Mouse (Mus musculus): Measurements from ENCODE around the gene Nmt1.

The Nmt1 gene

DNA sequence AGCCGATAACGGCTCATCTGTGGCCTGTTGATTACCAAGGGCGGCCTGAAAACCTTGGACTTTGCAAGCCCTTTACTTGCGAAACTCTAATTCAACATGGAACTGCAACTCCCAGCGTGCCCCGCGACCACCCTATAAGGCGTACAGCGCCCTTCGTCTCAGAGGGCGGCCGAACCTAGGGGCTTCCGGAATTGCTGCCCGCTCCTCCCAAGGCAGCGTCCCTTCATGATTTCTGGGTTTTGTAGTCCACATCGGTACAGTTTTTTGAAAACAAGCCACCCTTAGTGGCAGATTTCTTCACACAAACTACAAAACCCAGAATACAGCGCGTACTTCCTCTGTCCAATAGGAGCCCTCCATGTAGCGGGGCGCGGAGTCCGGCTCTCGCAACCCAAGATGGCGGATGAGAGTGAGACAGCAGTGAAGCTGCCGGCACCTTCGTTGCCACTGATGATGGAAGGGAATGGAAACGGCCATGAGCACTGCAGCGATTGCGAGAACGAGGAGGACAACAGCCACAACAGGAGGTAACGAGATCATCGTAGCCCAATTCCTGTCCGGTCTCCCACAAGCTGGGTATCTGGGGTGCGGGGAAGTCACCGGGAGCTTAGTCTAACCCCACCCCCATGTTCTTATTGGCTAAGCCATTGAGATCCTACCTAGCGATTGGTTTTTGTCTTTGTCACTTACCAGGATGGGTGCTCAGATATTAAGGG is at the start of gene Nmt1, which contains the start of gene Dcakd:
Gene Nmt1, plus strand, starts transcription at position 15 of the 716 bp plus-strand sequence.
Gene Dcakd, minus strand, starts transcription at position 158 of the 716 bp plus-strand sequence.
- peak; percentile 97 for DNase-seq

GRCm38 (mm10) chr11:102981151-102981890 is 46.7 kb upstream of the Nmt1 start:
- no peak for DNase-seq

- no peak for DNase-seq
Observed at GRCm38 (mm10) chr11:102984086-102984485, 43.9 kb upstream of the Nmt1 start.

- DNase-seq = no peak
Observed at GRCm38 (mm10) chr11:102984615-102985014, 43.4 kb upstream of the Nmt1 start.

DNA sequence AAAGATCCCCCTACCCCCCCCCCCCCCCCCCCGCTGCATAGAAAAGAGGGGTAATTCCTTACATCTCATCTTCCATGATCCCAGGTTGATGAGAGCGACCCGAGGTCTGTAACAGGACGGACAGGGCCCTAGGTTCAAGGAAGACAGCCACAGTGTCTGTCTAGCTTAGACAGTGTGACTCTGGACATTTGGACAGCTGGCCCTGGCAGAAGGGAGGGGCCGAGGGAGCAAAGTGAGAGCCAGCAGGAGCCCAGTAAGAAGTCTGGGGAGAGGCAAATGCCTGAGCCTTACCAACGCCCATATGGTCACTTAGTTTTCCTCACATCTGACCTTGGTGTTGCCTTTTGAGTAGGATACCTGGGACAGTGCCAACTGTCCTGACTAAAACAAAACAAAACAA is 42.8 kb upstream of the Nmt1 start:
- no peak for DNase-seq

- no peak for DNase-seq
Observed at GRCm38 (mm10) chr11:102989641-102990151, 38.3 kb upstream of the Nmt1 start.

DNA sequence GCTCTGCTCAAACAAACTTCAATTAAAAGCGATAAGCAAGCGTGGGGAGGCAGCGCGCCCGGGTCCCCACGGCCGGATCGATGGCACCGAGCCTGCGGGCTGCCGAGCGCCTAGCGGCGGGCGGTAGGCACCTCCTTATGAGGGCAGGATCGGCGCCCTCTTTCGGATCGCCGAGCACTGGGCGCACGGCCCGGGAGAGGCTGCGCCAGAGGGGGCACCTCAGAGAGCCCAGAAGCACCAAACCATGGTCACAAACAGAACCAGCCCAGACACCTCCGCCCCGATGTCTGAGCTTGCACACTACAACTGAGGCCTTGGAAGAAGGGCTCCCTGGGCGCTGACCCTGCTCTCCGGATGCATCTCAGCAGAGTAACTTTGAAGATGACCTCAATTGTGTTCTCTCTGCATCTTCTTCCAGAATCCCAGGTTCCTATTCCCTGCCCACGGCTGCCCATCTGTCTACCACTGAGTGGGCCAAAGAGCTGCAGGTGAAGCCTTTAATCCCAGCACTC is 37.8 kb upstream of the Nmt1 start:
- DNase-seq = peak; percentile 83

DNA sequence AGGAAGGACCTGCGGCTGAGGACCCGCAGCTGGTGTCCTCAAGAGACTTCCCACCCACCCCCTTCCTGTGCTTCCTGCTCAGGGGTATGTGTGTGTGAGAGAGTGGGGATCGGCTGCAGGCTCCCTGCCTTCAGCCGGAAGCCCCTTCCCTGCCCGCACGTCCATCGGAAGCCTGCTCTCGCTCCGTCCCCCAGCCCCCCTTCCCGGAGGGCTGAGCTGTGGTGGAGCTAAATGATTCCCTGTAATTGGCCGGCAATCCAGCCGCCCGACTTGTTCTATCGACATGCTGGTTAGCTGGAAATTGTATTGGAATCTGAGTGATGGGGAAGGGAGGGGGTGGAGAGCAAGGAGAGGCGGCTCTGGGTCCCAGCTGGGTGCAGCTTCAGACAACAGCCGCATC is 36.3 kb upstream of the Nmt1 start:
- peak; percentile 27 for DNase-seq

GRCm38 (mm10) chr11:102992940-102993339 is 35.0 kb upstream of the Nmt1 start:
- peak; percentile 70 for DNase-seq

GRCm38 (mm10) chr11:102993420-102994029 is 34.5 kb upstream of the Nmt1 start:
- no peak for DNase-seq

DNA sequence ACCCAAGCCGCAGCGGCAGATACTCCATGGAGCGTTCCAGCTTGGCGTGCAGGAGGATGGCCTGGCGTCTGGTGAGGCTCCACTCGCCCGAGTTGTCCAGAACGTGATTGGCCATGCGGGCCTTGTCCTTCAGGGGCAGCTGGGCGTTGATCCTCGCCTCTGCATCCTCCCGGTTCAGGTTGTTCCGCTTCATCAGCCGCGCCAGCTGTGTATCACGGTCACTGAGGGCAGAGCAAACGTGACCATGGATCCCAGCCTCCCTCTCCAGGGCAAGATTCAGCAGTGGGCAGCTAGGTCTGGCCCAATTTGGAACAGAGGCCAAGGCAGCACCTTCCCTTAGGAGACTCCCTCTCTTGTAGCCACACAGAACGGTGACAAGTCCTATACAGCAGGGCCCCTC is 33.0 kb upstream of the Nmt1 start:
- DNase-seq = no peak

DNA sequence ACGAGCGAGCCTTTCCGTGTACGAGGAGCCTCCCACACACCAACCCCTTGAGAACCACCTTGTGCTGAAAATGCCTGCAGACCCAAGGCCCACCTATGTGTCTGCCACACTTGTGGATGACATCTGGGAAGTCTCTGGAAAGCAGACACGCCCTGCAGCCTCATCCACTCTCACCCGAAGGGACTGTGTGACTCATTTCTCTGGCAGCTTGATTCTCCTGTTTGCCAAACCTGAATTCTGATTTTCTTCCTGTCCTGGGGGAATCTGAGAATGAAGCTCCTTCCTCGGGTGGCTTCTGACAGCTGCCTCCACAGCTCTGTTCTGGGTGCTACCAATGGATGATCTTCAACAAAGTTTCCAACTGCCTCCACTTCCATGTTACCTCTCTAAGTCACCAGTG is 31.6 kb upstream of the Nmt1 start:
- no peak for DNase-seq

DNA sequence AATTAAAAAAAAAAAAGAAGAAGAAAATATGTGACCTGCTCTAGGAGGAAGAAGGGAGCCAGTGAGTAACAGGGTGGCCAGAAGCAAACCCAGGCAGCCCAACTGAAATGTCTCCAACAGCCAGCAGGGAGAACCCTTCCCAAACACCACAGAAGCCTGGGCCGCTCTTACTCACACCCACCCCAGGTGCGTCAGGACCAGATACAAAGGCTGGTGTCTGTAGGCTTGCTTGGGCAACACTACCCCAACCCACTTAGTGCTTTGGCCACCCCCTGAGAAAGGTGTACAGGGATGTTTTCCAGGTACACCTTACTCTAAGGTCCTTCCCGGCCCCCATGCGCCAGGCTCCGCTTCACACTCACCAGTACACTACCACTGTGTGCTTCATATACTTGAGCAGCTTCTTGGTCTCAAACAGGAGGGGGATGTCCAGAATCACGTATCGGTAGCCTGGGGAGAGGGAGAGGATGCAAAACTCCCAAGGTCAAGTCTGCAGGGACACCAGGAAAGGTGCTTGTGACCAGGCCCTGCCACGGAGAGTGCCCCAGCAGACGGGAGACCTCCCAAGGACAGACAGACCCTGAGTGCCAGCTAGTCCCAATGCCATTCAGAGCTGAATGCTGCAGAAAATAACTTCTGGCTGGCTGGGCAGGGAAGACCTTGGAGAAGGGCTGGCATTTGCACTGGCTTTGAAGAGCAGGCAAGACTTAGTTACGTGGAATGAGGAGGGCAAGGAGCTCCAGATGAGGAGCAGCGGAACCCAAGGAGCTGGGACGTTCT is 30.8 kb upstream of the Nmt1 start:
- DNase-seq = no peak

DNA sequence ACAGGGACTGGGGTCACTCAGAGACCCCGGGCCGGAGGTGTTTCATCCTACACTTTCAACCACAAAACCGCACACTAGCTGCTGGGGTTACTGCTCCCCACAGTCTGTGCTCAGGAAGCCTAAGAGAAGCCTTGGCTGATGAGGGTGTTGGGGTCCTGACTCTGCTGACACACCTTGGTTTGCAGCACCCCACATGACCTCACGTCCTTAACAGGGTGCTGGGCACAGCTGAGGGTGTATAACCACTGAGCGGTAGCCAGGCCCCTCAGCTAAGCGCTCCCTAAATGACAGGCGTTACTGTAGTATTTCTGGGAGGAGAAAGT is 29.8 kb upstream of the Nmt1 start:
- DNase-seq = no peak

GRCm38 (mm10) chr11:102998577-102999316 is 29.2 kb upstream of the Nmt1 start:
- DNase-seq = peak; percentile 28

- DNase-seq = no peak
Observed at GRCm38 (mm10) chr11:102999317-102999970, 28.5 kb upstream of the Nmt1 start.

- no peak for DNase-seq
Observed at GRCm38 (mm10) chr11:103000111-103000510, 27.9 kb upstream of the Nmt1 start.

DNA sequence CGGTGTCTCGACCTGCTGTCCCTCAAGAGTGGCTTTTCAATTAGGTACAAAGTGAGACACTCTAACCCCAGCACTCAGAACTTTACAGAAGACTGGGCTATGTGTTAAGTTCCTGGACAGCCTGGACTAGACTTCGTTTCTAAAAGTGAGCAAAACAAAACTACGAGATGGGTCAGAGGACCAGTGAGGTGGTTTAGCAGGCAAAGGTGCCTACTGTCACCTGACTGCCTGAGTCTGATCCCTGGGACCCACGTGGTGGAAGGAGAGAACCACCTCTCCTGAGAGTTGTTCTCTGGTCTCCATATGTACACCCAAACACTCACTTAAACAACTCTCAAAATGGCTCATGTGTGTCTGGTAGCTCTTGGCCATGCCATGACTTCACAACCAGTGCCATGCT is 26.9 kb upstream of the Nmt1 start:
- no peak for DNase-seq

- DNase-seq = no peak
Observed at GRCm38 (mm10) chr11:103003210-103003609, 24.8 kb upstream of the Nmt1 start.

- no peak for DNase-seq
Observed at GRCm38 (mm10) chr11:103004852-103005251, 23.1 kb upstream of the Nmt1 start.

- DNase-seq = no peak
Observed at GRCm38 (mm10) chr11:103005254-103005981, 22.6 kb upstream of the Nmt1 start.
